Comparison of ENCODE assay signal across 8 mouse cellular contexts in genomic region chr7:80457241-80457640, GRCm38 (mm10). TPM values are rescaled to one million over a fixed set of nuclear protein-coding genes. Genes with fewer than 3 reads are reported as not detected.
DNase-seq lines count a peak whose midpoint lies in the region; ATAC-seq lines count a peak whose summit lies in the region.

No protein-coding gene starts in this region.

- H3K4me2 ChIP-seq in intestine, embryonic 16.5 days (ENCODE audit: low read depth, low read length) = no peak overlapping the region
- H3K4me2 ChIP-seq in intestine, embryonic 15.5 days (replicated peaks) = no peak overlapping the region
- H3K4me2 ChIP-seq in midbrain, embryonic 14.5 days (ENCODE audit: low read length) = no peak overlapping the region

- H3K4me1 ChIP-seq in intestine, embryonic 16.5 days (ENCODE audit: control insufficient read depth, insufficient read depth, low read length) = 0 out of 2 replicates have a peak, but pooled peaks cover 2% of the 10 kb centered on the region
- 0 out of 2 replicates have a peak, but pooled peaks cover 6% of the 10 kb centered on the region for H3K4me1 ChIP-seq in intestine, embryonic 15.5 days (replicated peaks)
- H3K4me1 ChIP-seq in midbrain, embryonic 14.5 days (ENCODE audit: control insufficient read depth, insufficient read depth, low read length) = no peaks in the 10 kb centered on the region

- no peak for ATAC-seq in intestine, embryonic 16.5 days
- ATAC-seq in intestine, embryonic 15.5 days = no peak
- ATAC-seq in megakaryocyte, adult 5-6 weeks (ENCODE audit: poor library complexity, severe bottlenecking) = peak; percentile 69
- ATAC-seq in midbrain, embryonic 14.5 days (ENCODE audit: low FRiP score, low TSS enrichment) = no peak

- 0 out of 2 replicates have a peak overlapping the region, but pooled peaks have one; percentile 14 for H3K27ac ChIP-seq in intestine, embryonic 16.5 days (ENCODE audit: low read length)
- no peak overlapping the region for H3K27ac ChIP-seq in intestine, embryonic 15.5 days
- no peak overlapping the region for H3K27ac ChIP-seq in midbrain, embryonic 14.5 days (replicated peaks; ENCODE audit: low read depth, low read length)

- WGBS in intestine, embryonic 16.5 days = 71% methylated on average over 6 of the region's 6 CpGs
- WGBS in intestine, embryonic 15.5 days = 53% methylated on average over 6 of the region's 6 CpGs
- 88% methylated on average over 6 of the region's 6 CpGs for WGBS in midbrain, embryonic 14.5 days

- DNase-seq in brain, adult 2 months (ENCODE audit: low read depth, low spot score) = peak; percentile 22
- DNase-seq in heart, postnatal 10 days = peak; percentile 74 to 76
- DNase-seq in midbrain, embryonic 14.5 days = no peak
- no peak for DNase-seq in layer of hippocampus, adult 18-20 months (ENCODE audit: low spot score in 2 of 2)
- no peak for DNase-seq in neural tube, embryonic 10.5 days (ENCODE audit: extremely low spot score, low spot score)

- H3K27me3 ChIP-seq in intestine, embryonic 16.5 days (replicated peaks; ENCODE audit: control insufficient read depth, insufficient read depth, low read length) = no peaks in the 10 kb centered on the region
- no peaks in the 10 kb centered on the region for H3K27me3 ChIP-seq in intestine, embryonic 15.5 days (replicated peaks)
- no peaks in the 10 kb centered on the region for H3K27me3 ChIP-seq in midbrain, embryonic 14.5 days (ENCODE audit: control insufficient read depth, insufficient read depth, low read length)

- H3K36me3 ChIP-seq in intestine, embryonic 16.5 days (ENCODE audit: control insufficient read depth, insufficient read depth, low read length) = no peaks in the 10 kb centered on the region
- H3K36me3 ChIP-seq in intestine, embryonic 15.5 days = peaks cover 15% of the 10 kb centered on the region
- H3K36me3 ChIP-seq in midbrain, embryonic 14.5 days (ENCODE audit: control insufficient read depth, insufficient read depth, low read length) = peaks cover 34% of the 10 kb centered on the region; the same call in 1 of the 2 replicates

- no peak overlapping the region for H3K9ac ChIP-seq in intestine, embryonic 16.5 days (ENCODE audit: low read depth, low read length)
- H3K9ac ChIP-seq in intestine, embryonic 15.5 days = no peak overlapping the region
- H3K9ac ChIP-seq in midbrain, embryonic 14.5 days (replicated peaks; ENCODE audit: low read length) = no peak overlapping the region

- H3K9me3 ChIP-seq in intestine, embryonic 16.5 days (ENCODE audit: control insufficient read depth, low read length) = no peaks in the 10 kb centered on the region
- H3K9me3 ChIP-seq in intestine, embryonic 15.5 days = no peaks in the 10 kb centered on the region
- H3K9me3 ChIP-seq in midbrain, embryonic 14.5 days (ENCODE audit: control insufficient read depth, low read length) = no peaks in the 10 kb centered on the region

- intact Hi-C loops in heart, postnatal 10 days (cut with DNase I) = no loop called here

- no peak overlapping the region for H3K4me3 ChIP-seq in intestine, embryonic 16.5 days (ENCODE audit: low read length)
- H3K4me3 ChIP-seq in intestine, embryonic 15.5 days (replicated peaks) = no peak overlapping the region
- no peak overlapping the region for H3K4me3 ChIP-seq in midbrain, embryonic 14.5 days (replicated peaks; ENCODE audit: low read depth, low read length)

RNA-seq across cellular contexts. Expression of gene Furin, which starts 52.0 kb away (rescaled TPM):
- 7.8 and 9.7 TPM in 2 replicates for polyA plus RNA-seq in intestine, embryonic 16.5 days (2015; fragmentation: Nextera tagmentation; extraction: Ambion mirVana)
- polyA plus RNA-seq in intestine, embryonic 15.5 days (2015; fragmentation: Nextera tagmentation; extraction: Ambion mirVana) = 9.3 and 10.7 TPM in 2 replicates
- total RNA-seq in heart, postnatal 10 days (2021) = 100 to 1,000 TPM; 119 to 139 TPM
- 28.0 and 34.1 TPM in 2 replicates for total RNA-seq in megakaryocyte, adult 5-6 weeks (2015)
- 13.8 and 21.3 TPM in 2 replicates for total RNA-seq in megakaryocyte, adult 5-6 weeks (2017)
- polyA plus RNA-seq in midbrain, embryonic 14.5 days (2014; fragmentation: Nextera tagmentation; extraction: Ambion mirVana) = 4.6 and 4.9 TPM in 2 replicates
- total RNA-seq in layer of hippocampus, adult 18-20 months (2021) = 10 to 100 TPM; 37.7 to 43.7 TPM

Comparison
In these comparisons a context has a peak if more than half of its experiments do, and no peak if none do; other contexts are left out.
1. DNase-seq: peak in brain, adult 2 months (single experiment) and heart, postnatal 10 days (2 of 2); none in midbrain, embryonic 14.5 days (single experiment), layer of hippocampus, adult 18-20 months (0 of 2) and neural tube, embryonic 10.5 days (single experiment).